Comparison of ENCODE assay signal across 19 mouse cellular contexts in genomic region chr4:128664002-128664401, GRCm38 (mm10).
"Had no signal": no experiment of that assay in that cellular context is flagged by ENCODE, and none has a peak within 500 bp of the region (broad histone marks: within the 10 kb centered on the region; RNA-seq: fewer than 3 reads in every experiment).

No protein-coding gene starts in this region.

- H3K36me3 ChIP-seq: intestine, embryonic 15.5 days; limb, embryonic 12.5 days; limb, embryonic 15.5 days; liver, embryonic 12.5 days; liver, embryonic 15.5 days; lung, embryonic 15.5 days had no signal

- DNase-seq: kidney, adult 11 months; kidney, adult 8-10 months; kidney, postnatal 25 days; layer of hippocampus, adult 9-11 months; lung, adult 18-20 months; lung, postnatal 10 days; lung, postnatal 36 days; midbrain, embryonic 14.5 days; thymus, adult 18-20 months; thymus, postnatal 14 days; thymus, postnatal 4 days had no signal

- H3K4me2 ChIP-seq: intestine, embryonic 15.5 days; limb, embryonic 12.5 days; limb, embryonic 15.5 days; liver, embryonic 12.5 days; liver, embryonic 15.5 days; lung, embryonic 15.5 days; midbrain, embryonic 11.5 days had no signal

- H3K27ac ChIP-seq: intestine, embryonic 15.5 days; layer of hippocampus, adult 2 months; limb, embryonic 12.5 days; limb, embryonic 15.5 days; liver, embryonic 12.5 days; liver, embryonic 15.5 days; lung, embryonic 15.5 days had no signal

- H3K27me3 ChIP-seq: intestine, embryonic 15.5 days; limb, embryonic 12.5 days; limb, embryonic 15.5 days; liver, embryonic 12.5 days; liver, embryonic 15.5 days; lung, embryonic 15.5 days had no signal

- ATAC-seq: intestine, embryonic 15.5 days; liver, embryonic 12.5 days had no signal

- H3K9me3 ChIP-seq: intestine, embryonic 15.5 days; limb, embryonic 12.5 days; limb, embryonic 15.5 days; liver, embryonic 12.5 days; liver, embryonic 15.5 days; lung, embryonic 15.5 days had no signal

- H3K4me3 ChIP-seq: intestine, embryonic 15.5 days; layer of hippocampus, adult 2 months; limb, embryonic 12.5 days; limb, embryonic 15.5 days; liver, embryonic 12.5 days; liver, embryonic 15.5 days; lung, embryonic 15.5 days had no signal

- H3K9ac ChIP-seq: intestine, embryonic 15.5 days; limb, embryonic 12.5 days; limb, embryonic 15.5 days; liver, embryonic 12.5 days; liver, embryonic 15.5 days; lung, embryonic 15.5 days had no signal
